Mouse (Mus musculus) liver, adult 2 months (tissue): Measurements from ENCODE around the gene Tox2. TPM values are rescaled to one million over a fixed set of nuclear protein-coding genes. Genes with fewer than 3 reads are reported as not detected.

Experiments used
- DNase-seq: peaks from one replicate; pipeline ENCODE4 v3.0.0-alpha.2; 2011; ENCODE audit warnings: low read depth, low spot score; ENCODE audit errors: extremely low read depth
- H3K27ac ChIP-seq: fragments of 200-500 bp; replicated peaks from 2 replicates; pipeline ENCODE4 v1.5.1; 2012; ENCODE audit warnings: low read depth, mild to moderate bottlenecking, control low read depth, inconsistent platforms, low read length; ENCODE audit not compliant: insufficient read depth
- H3K27me3 ChIP-seq: fragments of 200-500 bp; 2 replicates; pipeline ENCODE4 v1.6.1; 2012; ENCODE audit warnings: mild to moderate bottlenecking, moderate library complexity, low read length, inconsistent platforms; ENCODE audit not compliant: control insufficient read depth, insufficient read depth
- H3K36me3 ChIP-seq: fragments of 200-500 bp; 2 replicates; pipeline ENCODE4 v1.6.1; 2012; ENCODE audit warnings: low read length, inconsistent platforms; ENCODE audit not compliant: control insufficient read depth, insufficient read depth
- H3K4me1 ChIP-seq: fragments of 200-500 bp; 2 replicates; pipeline ENCODE4 v1.6.1; 2011; ENCODE audit warnings: low read length; ENCODE audit not compliant: control insufficient read depth, insufficient read depth
- H3K4me3 ChIP-seq: fragments of 200-500 bp; 2 replicates; pipeline ENCODE4 v1.5.1; 2011; ENCODE audit warnings: low read depth, mild to moderate bottlenecking, control low read depth, low read length, moderate library complexity; ENCODE audit not compliant: insufficient read depth
- H3K79me2 ChIP-seq: fragments of 200-500 bp; 2 replicates; pipeline ENCODE4 v1.6.1; 2012; ENCODE audit warnings: inconsistent platforms, mild to moderate bottlenecking, low read length, moderate library complexity; ENCODE audit not compliant: control insufficient read depth, insufficient read depth
- H3K9ac ChIP-seq: fragments of 200-500 bp; 2 replicates; pipeline ENCODE4 v1.6.1; 2012; ENCODE audit warnings: low read depth, mild to moderate bottlenecking, control low read depth, inconsistent platforms, low read length
- CTCF ChIP-seq: fragments of 200-500 bp; IDR thresholded peaks from 2 replicates; pipeline ENCODE4 v1.5.1; 2011; ENCODE audit warnings: low read depth, low read length, control low read depth
- POLR2A ChIP-seq: fragments of 200-500 bp; IDR thresholded peaks from 2 replicates; pipeline ENCODE4 v1.6.1; 2011; ENCODE audit warnings: low read length, control low read depth; ENCODE audit not compliant: insufficient read depth; ENCODE audit errors: extremely low read depth
- WGBS: fragments of 180-500 bp; shearing (Covaris S2); methylation state at CpG from one replicate; pipeline ENCODE4 v1.1.7; 2018; 5-methylcytosine and 5-hydroxymethylcytosine counted together
- polyA plus RNA-seq: library from polyadenylated mRNA; depleted of rRNA; stranded (reverse); fragments of >200 nt; gene quantifications from 2 replicates; pipeline ENCODE4 v1.2.3, GENCODE M21; 2012
- total RNA-seq: library from RNA; depleted of rRNA; stranded (reverse); fragments of >200 nt; gene quantifications from 2 replicates; pipeline ENCODE4 v1.2.3, GENCODE M21; 2014

Gene Tox2
- total and polyA plus RNA-seq, 2 experiments: 0.09 to 0.27 TPM

DNA sequence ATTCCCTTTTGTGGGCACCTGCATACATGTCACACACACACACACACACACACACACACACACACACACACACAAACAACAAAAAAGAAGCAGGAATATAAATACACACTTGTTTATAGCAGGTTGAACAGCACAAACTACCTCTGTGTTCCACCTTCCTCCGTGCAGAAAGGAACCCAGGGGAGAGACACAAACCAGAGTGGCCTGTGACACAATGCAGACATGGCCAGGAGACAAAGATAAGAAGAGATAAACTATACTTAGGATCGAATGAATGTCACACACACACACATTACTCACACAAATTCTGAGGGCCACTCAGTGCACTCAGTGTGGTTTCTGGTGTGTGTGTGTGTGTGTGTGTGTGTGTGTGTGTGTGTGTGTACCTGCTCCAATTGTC lies 156.3 kb downstream of the Tox2 start:
- no peaks in the 10 kb centered on the region for H3K4me1 ChIP-seq
- no peak for DNase-seq
- no peak overlapping the region for H3K4me3 ChIP-seq
- no peak overlapping the region for H3K27ac ChIP-seq
- 54% methylated on average over 2 of the region's 2 CpGs for WGBS
- no peak overlapping the region for H3K9ac ChIP-seq
- no peaks in the 10 kb centered on the region for H3K36me3 ChIP-seq
- TF ChIP-seq POLR2A: no peak
- no peak for TF ChIP-seq CTCF
- H3K27me3 ChIP-seq: no peaks in the 10 kb centered on the region
- no peaks in the 10 kb centered on the region for H3K79me2 ChIP-seq

DNA sequence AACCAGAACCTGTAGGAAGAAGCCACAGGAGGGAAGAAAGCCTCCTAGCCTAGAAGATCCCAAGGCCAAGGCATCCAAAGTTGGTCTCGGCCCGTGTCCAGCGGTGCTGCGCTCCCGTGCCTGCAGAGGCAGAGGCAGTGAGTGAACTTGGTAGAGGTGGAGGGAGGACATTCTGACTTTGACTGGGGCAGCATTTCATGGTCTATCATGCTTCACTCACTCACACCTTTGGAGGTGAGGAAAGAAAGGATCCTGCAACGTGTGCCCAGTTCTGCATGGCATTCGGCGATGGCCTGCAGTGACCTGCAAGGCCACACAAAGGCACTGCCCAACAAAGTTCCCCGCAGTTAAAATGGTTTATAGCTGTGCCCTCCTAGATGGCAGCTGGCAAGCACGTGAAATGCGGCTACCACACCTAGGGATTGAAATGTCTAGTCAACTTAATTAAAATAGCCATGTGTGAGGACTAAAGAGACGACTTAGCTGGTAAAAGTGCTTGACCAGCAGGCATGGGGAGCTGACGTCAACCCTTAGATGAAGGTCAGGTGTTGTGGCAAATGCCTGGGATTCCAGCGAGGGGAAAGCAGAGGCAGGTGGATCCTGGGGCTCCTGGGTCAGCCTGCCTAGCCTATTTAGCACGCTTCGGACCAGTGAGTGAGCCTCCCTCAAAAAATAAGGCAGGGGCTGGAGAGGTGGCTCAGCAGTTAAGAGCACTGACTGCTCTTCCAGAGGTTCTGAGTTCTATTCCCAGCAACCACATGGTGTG lies 158.1 kb downstream of the Tox2 start:
- 87% methylated on average over 16 of the region's 16 CpGs for WGBS
- TF ChIP-seq POLR2A (no peak), CTCF (no peak)
- H3K4me1 ChIP-seq: no peaks in the 10 kb centered on the region
- no peaks in the 10 kb centered on the region for H3K79me2 ChIP-seq
- no peak for DNase-seq
- no peak overlapping the region for H3K4me3 ChIP-seq
- no peak overlapping the region for H3K27ac ChIP-seq
- H3K9ac ChIP-seq: no peak overlapping the region
- H3K27me3 ChIP-seq: no peaks in the 10 kb centered on the region
- H3K36me3 ChIP-seq: no peaks in the 10 kb centered on the region

DNA sequence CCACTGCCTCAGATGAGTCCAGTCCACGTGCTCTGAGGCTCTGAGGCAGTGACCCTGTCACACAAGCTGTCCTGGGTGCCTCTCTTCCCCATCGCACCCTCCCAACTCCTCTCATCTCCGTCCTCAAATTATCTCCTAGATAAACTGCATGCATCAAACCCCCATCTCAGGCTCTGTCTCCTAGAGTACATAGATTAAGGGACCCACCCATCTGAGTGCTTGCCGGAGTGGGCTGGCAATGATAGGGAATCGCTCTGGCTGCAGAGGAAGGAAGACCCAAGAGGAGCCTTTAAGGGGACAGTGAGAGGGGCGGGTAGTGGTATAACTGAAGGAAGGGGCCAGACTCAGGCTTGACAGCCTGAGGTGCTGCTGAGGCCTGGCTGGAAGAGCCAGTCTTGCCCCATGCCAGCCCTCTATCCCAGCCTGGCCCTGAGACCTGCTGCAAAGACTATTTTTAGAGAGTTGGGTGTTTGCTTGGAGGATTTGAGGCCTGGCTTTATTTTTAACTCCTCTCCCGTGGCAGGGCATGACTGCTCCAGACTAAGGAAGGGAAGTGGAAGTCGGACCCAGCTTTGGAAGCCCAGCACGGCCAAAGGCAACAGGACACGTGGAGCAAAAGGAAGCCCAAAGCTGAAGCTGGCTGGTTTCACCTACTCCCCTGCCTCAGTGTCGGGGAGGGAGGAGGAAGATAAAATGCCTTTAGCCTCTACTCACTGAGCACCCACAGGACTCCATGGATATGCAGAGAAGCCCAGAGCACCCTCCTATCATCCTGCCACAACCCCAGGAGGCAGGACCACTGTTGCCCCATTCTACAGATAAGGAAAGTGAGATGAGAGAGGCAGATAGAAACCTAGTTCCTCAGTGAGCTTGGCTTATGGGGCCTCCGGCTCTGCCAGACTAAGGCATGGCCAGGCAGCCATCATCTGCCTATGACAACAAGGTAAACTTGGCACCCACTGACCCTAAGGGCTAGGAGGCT lies 160.3 kb downstream of the Tox2 start:
- Histone ChIP-seq H3K27ac (no peak overlapping the region), H3K4me3 (no peak overlapping the region), H3K27me3 (no peaks in the 10 kb centered on the region), H3K36me3 (no peaks in the 10 kb centered on the region), H3K9ac (no peak overlapping the region), H3K4me1 (no peaks in the 10 kb centered on the region), H3K79me2 (no peaks in the 10 kb centered on the region)
- 77% methylated on average over 12 of the region's 12 CpGs for WGBS
- TF ChIP-seq CTCF: no peak
- TF ChIP-seq POLR2A: no peak
- DNase-seq: no peak

DNA sequence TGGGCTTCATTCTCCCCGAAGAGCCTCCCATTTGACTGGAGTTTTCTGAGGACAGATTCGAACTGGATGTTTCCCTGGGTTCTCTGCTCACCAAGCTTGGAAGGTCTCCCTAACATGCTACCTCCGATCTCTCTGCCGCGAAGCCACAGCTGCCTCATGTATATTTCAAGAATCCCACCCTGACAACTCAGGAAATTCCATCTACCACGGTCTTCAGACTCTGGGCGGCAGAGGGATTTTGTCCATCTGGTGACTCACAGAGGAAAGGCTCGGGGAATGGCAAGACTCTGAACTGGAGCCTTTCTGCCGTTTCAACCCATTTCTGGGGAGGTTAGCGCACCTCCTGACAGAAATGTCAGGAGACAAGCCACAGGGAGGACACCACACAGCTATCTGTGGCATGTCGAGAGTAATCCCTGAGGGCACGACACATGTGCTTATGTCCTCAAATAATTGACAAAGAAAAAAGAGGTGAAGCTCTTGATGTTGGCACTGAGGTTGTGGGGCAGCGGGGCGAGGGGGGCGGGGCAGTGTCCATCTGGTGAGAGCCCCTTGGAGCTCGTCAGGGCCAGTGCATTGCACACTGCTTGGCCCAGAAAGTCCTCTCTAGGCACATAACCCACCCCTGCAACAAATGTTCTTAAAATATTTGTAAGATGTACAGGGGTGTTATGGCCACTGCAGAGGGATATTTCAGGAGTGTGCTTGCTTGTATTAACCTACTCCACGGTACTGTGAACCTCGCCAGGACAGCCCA lies 162.0 kb downstream of the Tox2 start:
- 80% methylated on average over 18 of the region's 18 CpGs for WGBS
- no peak overlapping the region for H3K4me3 ChIP-seq
- TF ChIP-seq POLR2A: no peak
- TF ChIP-seq CTCF: no peak
- no peaks in the 10 kb centered on the region for H3K27me3 ChIP-seq
- no peak overlapping the region for H3K27ac ChIP-seq
- no peaks in the 10 kb centered on the region for H3K79me2 ChIP-seq
- no peaks in the 10 kb centered on the region for H3K4me1 ChIP-seq
- no peak for DNase-seq
- H3K36me3 ChIP-seq: no peaks in the 10 kb centered on the region
- no peak overlapping the region for H3K9ac ChIP-seq

DNA sequence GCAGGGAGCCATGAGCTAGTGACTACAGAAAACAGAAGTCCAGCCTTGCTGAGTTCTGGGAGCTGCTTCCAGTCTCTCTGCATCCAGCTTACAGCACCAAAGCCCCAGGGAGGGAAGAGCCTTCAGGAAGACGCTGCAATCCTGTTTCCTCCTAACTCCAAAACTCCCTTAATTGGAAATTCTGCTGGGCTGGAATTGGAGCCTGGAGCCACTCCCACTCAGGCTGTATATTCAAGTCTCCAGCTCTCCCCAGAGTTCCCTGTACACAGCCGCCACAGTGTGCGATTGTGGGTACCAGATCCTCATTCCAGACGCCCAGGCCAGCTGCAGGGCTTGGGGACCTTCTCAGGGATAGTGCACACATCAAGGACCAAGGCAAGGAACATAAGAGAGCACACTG lies 167.2 kb downstream of the Tox2 start:
- TF ChIP-seq CTCF: no peak
- TF ChIP-seq POLR2A: no peak
- no peaks in the 10 kb centered on the region for H3K27me3 ChIP-seq
- 65% methylated on average over 4 of the region's 4 CpGs for WGBS
- DNase-seq: no peak
- H3K4me1 ChIP-seq: no peaks in the 10 kb centered on the region
- no peak overlapping the region for H3K9ac ChIP-seq
- H3K36me3 ChIP-seq: no peaks in the 10 kb centered on the region
- no peak overlapping the region for H3K27ac ChIP-seq
- H3K4me3 ChIP-seq: no peak overlapping the region
- no peaks in the 10 kb centered on the region for H3K79me2 ChIP-seq
